Mouse (Mus musculus) stomach, postnatal 0 days (tissue): ENCODE data around the gene Cpsf3. TPM values are rescaled to one million over a fixed set of nuclear protein-coding genes. Genes with fewer than 3 reads are reported as not detected.

Experiments
- ATAC-seq: fragments of 200-750 bp; cut with Nextera tagmentation; 2 replicates; pipeline ENCODE4 v1.8.0; 2017; ENCODE audit not compliant: low FRiP score, low TSS enrichment
- DNase-seq: peaks from one replicate; pipeline ENCODE4 v3.0.0-alpha.2; 2016; ENCODE audit warnings: low spot score
- H3K27ac ChIP-seq: fragments of 300-500 bp; sonication (generic); replicated peaks from 2 replicates; pipeline ENCODE4 v1.5.1; 2014; ENCODE audit warnings: mild to moderate bottlenecking, control low read depth
- H3K27me3 ChIP-seq: fragments of 300-500 bp; sonication (generic); 2 replicates; pipeline ENCODE4 v1.6.1; 2014; ENCODE audit warnings: low read length; ENCODE audit not compliant: control insufficient read depth, insufficient read depth
- H3K36me3 ChIP-seq: fragments of 300-500 bp; sonication (generic); 2 replicates; pipeline ENCODE4 v1.6.1; 2014; ENCODE audit warnings: low read length, mixed read lengths; ENCODE audit not compliant: control insufficient read depth, insufficient read depth
- H3K4me1 ChIP-seq: fragments of 300-500 bp; sonication (generic); replicated peaks from 2 replicates; pipeline ENCODE4 v1.6.1; 2014; ENCODE audit warnings: antibody characterized with exemption; ENCODE audit not compliant: control insufficient read depth, insufficient read depth
- H3K4me2 ChIP-seq: fragments of 300-500 bp; sonication (generic); replicated peaks from 2 replicates; pipeline ENCODE4 v1.6.1; 2014; ENCODE audit warnings: low read depth, mild to moderate bottlenecking, control low read depth, moderate library complexity
- H3K4me3 ChIP-seq: fragments of 300-500 bp; sonication (generic); 2 replicates; pipeline ENCODE4 v1.5.1; 2014; ENCODE audit warnings: low read depth, low read length, control low read depth
- H3K9ac ChIP-seq: fragments of 300-500 bp; sonication (generic); 2 replicates; pipeline ENCODE4 v1.6.1; 2014; ENCODE audit warnings: mild to moderate bottlenecking, low read length, control low read depth, mixed read lengths
- H3K9me3 ChIP-seq: fragments of 300-500 bp; sonication (generic); 2 replicates; pipeline ENCODE4 v1.6.1; 2016; ENCODE audit warnings: low read length; ENCODE audit not compliant: control insufficient read depth
- CTCF ChIP-seq: IDR thresholded peaks from 2 replicates; pipeline ENCODE4 v1.5.1; 2016; ENCODE audit warnings: antibody characterized with exemption, low read depth, mild to moderate bottlenecking, moderate library complexity
- EP300 ChIP-seq: optimal IDR thresholded peaks from 2 replicates; pipeline ENCODE3; 2016; ENCODE audit warnings: antibody characterized with exemption
- WGBS: fragments of 180-500 bp; shearing (Covaris S2); extraction: QIAGEN DNeasy Blood & Tissue Kit; methylation state at CpG from one replicate; pipeline ENCODE4 v1.1.7; 2014; 5-methylcytosine and 5-hydroxymethylcytosine counted together
- polyA plus RNA-seq: library from polyadenylated mRNA; unstranded; fragments of >200 nt; fragmentation: Nextera tagmentation; extraction: Ambion mirVana; gene quantifications from 2 replicates; pipeline ENCODE4 v1.2.1, GENCODE M21; 2015

The Cpsf3 gene
- polyA plus RNA-seq, 1 experiment from 2014 or later, result 45.2 TPM

DNA sequence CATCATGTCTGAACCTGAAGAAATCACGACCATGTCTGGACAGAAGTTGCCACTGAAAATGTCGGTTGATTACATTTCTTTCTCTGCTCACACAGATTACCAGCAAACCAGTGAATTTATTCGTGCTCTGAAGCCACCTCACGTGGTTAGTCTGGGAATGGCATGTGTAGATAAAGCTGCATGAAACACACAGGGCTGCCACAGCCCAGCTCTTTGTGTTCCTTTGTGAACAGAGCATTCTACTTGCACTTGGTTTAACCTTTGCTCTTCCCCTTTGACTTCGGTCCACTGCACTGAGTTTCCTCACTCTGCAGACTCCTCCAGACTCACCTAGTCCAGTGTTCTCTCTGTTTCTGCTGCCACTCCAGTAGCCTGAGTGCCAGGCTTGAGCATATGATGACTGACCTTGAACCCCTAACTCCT, 17.2 kb downstream of the Cpsf3 start:
- peak; percentile 88 for ATAC-seq

DNA sequence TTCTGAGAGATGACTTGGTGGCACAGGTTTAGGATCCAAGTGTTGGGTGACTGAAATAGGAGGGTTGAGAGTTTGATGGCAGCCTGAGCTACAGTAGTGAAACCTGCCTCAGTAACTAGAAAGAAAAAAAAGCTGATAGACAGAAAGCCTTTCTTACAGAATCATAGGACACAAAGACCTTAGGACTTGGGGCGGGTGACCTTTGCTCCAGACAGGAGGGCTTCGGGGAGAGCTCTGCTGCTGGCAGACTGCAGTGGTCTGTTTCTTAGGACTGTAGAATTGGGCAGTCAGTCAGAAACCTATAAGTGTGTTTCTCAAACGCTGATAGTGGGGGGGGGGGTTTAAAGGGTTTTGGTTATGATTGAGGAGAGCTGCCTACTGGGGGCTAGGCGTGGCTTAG, 20.6 kb downstream of the Cpsf3 start:
- no peaks in the 10 kb centered on the region for H3K9me3 ChIP-seq
- whole genome bisulfite sequencing, result 95% methylated on average over 4 of the region's 4 CpGs
- H3K36me3 ChIP-seq, result peaks cover 28% of the 10 kb centered on the region

More for the DNA sequence above, 17.2 kb downstream of the Cpsf3 start:
- Histone ChIP-seq H3K36me3 (peaks cover 37% of the 10 kb centered on the region), H3K27ac (no peak overlapping the region), H3K4me3 (no peak overlapping the region), H3K27me3 (no peaks in the 10 kb centered on the region), H3K9me3 (no peaks in the 10 kb centered on the region), H3K9ac (no peak overlapping the region), H3K4me1 (no peaks in the 10 kb centered on the region), H3K4me2 (no peak overlapping the region)
- peak; percentile 47 for TF ChIP-seq CTCF
- TF ChIP-seq EP300, result no peak
- WGBS, result 44% methylated on average over 5 of the region's 5 CpGs
- DNase-seq, result peak; percentile 54

DNA sequence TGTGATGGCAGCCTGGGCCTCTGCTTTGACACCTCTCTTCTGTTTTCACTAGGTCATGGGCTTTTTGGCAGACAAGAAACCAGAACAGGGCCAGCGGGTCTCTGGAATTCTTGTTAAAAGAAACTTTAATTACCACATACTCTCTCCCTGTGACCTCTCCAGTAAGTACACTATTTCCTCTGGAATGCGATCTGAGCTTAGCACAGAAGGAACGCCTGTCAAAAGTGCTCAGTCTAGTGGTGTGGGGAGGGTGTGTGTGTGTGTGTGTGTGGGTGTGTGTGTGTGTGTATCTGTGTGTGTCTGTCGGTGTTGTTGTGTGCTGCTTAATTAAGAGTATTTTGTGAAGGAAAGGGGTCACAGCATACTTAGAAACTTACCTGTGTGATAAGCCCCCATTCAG, 21.5 kb downstream of the Cpsf3 start:
- peaks cover 32% of the 10 kb centered on the region for H3K36me3 ChIP-seq

More for the DNA sequence above, 20.6 kb downstream of the Cpsf3 start:
- no peak overlapping the region for H3K4me3 ChIP-seq
- no peaks in the 10 kb centered on the region for H3K4me1 ChIP-seq
- H3K27ac ChIP-seq, result no peak overlapping the region
- H3K27me3 ChIP-seq, result no peaks in the 10 kb centered on the region
- TF ChIP-seq EP300, result no peak
- no peak for TF ChIP-seq CTCF
- DNase-seq (no peak), ATAC-seq (no peak)
- no peak overlapping the region for H3K9ac ChIP-seq
- H3K4me2 ChIP-seq, result no peak overlapping the region

DNA sequence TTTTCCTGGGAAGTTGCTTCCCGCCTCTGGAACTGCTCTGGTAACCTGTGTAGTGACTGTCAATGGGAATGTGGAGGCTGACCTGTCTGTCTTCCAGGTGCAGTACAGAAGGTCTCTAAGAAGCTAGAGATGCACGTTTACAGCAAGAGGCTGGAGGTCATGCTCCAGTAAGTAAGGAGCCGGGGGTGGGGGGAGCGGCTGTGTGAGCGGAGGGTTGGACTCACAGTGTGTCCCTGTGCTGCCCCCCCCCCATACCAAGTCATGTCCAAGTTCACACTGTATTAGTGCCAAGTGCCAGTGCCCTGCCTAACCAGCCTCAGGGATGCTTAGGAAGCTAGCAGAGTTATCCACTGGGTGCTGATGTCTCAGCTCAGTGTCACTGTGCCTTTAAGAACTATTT, 27.0 kb downstream of the Cpsf3 start:
- H3K9ac ChIP-seq, result no peak overlapping the region
- peaks cover 23% of the 10 kb centered on the region for H3K36me3 ChIP-seq
- no peak overlapping the region for H3K4me3 ChIP-seq
- no peaks in the 10 kb centered on the region for H3K4me1 ChIP-seq
- no peak overlapping the region for H3K27ac ChIP-seq
- H3K27me3 ChIP-seq, result no peaks in the 10 kb centered on the region
- no peak overlapping the region for H3K4me2 ChIP-seq
- DNase-seq (no peak), ATAC-seq (no peak)
- 88% methylated on average over 5 of the region's 5 CpGs for WGBS
- TF ChIP-seq EP300 (no peak), CTCF (no peak)
- no peaks in the 10 kb centered on the region for H3K9me3 ChIP-seq

More for the DNA sequence above, 21.5 kb downstream of the Cpsf3 start:
- no peak overlapping the region for H3K4me3 ChIP-seq
- no peaks in the 10 kb centered on the region for H3K9me3 ChIP-seq
- DNase-seq, result no peak
- 84% methylated on average over 4 of the region's 4 CpGs for WGBS
- ATAC-seq, result no peak
- no peak overlapping the region for H3K9ac ChIP-seq
- TF ChIP-seq CTCF (no peak), EP300 (no peak)
- H3K4me2 ChIP-seq, result no peak overlapping the region
- no peak overlapping the region for H3K27ac ChIP-seq
- H3K27me3 ChIP-seq, result no peaks in the 10 kb centered on the region
- H3K4me1 ChIP-seq, result no peaks in the 10 kb centered on the region

DNA sequence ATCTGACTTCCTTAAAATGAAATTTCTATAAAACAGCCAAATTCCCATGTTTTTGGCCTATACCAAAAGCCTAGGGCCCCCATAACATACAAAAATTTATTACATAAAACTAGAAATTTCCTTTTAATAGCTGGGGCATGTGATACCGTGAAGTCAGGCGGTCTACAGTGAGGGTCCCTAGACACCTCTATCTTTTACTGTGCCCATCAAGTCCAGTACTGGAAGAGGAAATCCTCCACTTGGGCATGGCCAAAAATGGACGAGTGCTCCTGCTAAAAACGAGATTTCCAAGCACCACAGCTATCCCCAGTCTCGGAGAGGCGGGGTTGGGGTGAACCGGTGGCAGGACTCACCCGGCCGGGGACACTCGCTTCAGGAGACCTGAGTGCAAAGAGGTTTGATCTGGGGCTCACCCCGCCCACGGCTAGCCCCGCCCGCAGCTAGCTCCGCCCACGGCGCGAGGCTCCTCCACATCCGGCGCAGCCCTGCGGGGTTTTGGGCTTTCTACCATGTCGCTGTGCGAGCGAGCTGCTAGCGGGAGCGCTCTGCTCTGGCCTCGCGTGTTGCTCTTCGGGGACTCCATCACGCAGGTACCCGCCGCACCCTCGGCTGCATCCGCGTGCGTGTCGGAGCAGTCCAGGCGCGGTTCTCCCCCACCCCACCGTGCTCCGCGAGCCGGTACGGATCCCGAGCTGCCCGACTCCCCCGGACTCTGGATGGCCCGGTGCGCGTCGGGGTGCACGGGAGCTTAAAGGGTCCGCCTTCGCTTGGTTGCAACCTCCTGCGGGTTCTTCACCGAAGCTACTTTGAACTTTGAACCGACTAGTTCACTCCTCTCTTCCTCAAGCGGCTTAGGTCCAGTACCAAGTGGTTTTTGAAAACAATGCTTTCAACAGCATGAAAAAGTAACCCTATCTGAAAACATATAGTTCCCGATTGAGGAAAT, 31.0 kb downstream of the Cpsf3 start, which contains the start of gene Iah1:
Gene Iah1, plus strand, starts transcription at position 467 of the 946 bp plus-strand sequence.
- DNase-seq (peak; percentile 88), ATAC-seq (peak; percentile 92)
- TF ChIP-seq CTCF, result no peak; the same call in 1 of the 2 replicates
- Histone ChIP-seq H3K36me3 (peaks cover 9% of the 10 kb centered on the region), H3K4me3 (peak within 1 kb of the TSS; percentile 72), H3K27me3 (no peaks in the 10 kb centered on the region), H3K4me1 (no peaks in the 10 kb centered on the region), H3K9me3 (no peaks in the 10 kb centered on the region), H3K9ac (peak within 1 kb of the TSS; percentile 74), H3K27ac (peak within 1 kb of the TSS; percentile 78), H3K4me2 (peak within 1 kb of the TSS; percentile 68)
- WGBS, result 2% methylated on average over 56 of the region's 59 CpGs

DNA sequence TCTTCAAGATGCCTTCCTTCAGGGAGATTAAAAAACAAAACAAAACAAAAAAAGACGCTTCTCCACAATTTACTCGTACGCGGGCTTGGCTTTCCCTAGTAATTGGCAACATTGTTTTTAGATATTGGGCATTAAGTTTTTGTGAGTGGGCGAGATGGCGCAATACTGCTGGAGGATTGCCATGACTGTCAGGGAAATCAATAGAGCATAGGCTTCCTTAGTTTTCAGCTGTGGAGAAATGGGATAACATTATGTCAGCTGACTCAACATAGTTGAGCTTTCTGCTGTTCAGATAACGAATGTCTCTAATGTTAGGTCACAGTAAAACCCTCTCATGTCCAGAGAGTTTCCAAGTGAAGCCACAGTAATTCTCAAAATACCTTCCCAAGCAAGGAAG, 31.7 kb downstream of the Cpsf3 start:
- Histone ChIP-seq H3K9ac (peak overlapping the region; percentile 74), H3K27me3 (no peaks in the 10 kb centered on the region), H3K9me3 (no peaks in the 10 kb centered on the region), H3K27ac (no peak overlapping the region), H3K36me3 (peaks cover 8% of the 10 kb centered on the region), H3K4me2 (peak overlapping the region; percentile 68), H3K4me3 (peak overlapping the region; percentile 72), H3K4me1 (no peaks in the 10 kb centered on the region)
- DNase-seq (no peak), ATAC-seq (no peak)
- 18% methylated on average over 7 of the region's 7 CpGs for WGBS
- TF ChIP-seq EP300 (no peak), CTCF (no peak)
